Mouse (Mus musculus) gastrocnemius, postnatal 25 days (tissue): ENCODE measurements at regions not wholly inside any gene's neighbourhood (a gene's known extent, or its start where the extent isn't known, plus 50 kb on each side); places are given as distances from the start of the nearest gene placed in this dataset.

Source experiments
- DNase-seq: peaks from one replicate; pipeline ENCODE4 v3.0.0; 2022

- no peak for DNase-seq
Measured at GRCm38 (mm10) chr12:106186501-106186900, 176.5 kb downstream of the Vrk1 start.

DNA sequence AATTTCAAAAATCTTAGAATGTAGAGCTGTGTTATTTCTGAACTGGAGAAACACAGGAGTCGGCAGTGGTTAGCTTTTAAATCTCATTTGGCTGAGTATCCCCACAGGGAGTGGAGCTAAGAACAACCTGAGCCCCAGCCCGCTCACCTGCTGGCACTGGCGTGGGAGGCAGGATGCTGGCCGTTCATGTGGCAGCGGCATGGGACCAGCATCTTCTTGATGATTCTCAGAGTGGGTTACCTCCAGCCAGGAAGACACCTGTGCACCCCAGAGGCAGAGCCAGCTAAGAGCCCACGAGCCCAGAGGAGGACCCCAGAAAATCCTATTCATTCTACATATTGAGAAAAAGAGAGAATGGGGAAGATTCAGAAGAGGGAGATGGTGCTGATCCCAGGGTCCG, 181.7 kb downstream of the Vrk1 start:
- DNase-seq, result no peak

GRCm38 (mm10) chr12:106199302-106199701, 189.3 kb downstream of the Vrk1 start:
- DNase-seq, result no peak

GRCm38 (mm10) chr12:106203526-106203925, 193.5 kb downstream of the Vrk1 start:
- DNase-seq, result no peak

GRCm38 (mm10) chr12:106210959-106211358, 200.9 kb downstream of the Vrk1 start:
- DNase-seq, result no peak

DNA sequence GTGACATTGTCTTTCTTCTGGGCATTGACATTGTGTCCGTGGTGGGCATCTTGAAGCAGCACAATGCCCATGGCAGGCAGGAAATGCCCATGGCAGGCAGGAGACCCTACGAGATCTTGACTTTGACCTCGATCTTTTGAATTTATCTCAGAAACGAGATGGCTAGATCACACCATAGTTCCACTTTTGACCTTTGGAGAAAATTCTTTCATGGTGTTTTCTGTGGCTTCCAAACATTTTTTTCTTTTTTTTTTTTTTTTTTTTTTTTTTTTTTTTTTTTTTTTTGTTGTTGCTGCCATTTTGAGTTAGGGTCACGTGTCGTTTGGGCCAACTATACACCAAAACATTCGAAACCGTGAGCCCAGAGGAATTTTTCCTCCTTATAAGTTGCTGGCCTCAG, 201.5 kb downstream of the Vrk1 start:
- no peak for DNase-seq

GRCm38 (mm10) chr12:106212397-106212796, 202.4 kb downstream of the Vrk1 start:
- DNase-seq, result no peak

DNA sequence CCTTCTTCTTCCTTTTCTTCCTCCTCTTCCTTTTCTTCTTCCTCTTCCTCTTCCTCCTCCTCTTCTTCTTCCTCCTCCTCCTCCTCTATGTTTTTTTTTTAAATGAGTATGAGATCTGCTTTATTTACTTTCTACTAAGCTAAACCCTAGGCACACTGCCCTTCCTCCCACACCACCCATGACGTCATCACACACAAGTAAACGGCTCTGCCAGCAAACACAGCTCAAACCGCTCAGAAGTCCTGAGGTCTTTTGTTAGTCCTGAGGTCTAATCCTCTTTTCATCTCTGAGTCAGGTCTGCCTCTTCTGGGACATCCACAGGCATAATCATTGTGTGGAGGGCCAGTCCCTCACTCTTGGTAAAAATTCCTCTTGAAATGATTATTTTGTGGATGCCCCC, 210.0 kb downstream of the Vrk1 start:
- DNase-seq, result no peak

- no peak for DNase-seq
Measured at GRCm38 (mm10) chr12:106226276-106226675, 216.2 kb downstream of the Vrk1 start.

DNA sequence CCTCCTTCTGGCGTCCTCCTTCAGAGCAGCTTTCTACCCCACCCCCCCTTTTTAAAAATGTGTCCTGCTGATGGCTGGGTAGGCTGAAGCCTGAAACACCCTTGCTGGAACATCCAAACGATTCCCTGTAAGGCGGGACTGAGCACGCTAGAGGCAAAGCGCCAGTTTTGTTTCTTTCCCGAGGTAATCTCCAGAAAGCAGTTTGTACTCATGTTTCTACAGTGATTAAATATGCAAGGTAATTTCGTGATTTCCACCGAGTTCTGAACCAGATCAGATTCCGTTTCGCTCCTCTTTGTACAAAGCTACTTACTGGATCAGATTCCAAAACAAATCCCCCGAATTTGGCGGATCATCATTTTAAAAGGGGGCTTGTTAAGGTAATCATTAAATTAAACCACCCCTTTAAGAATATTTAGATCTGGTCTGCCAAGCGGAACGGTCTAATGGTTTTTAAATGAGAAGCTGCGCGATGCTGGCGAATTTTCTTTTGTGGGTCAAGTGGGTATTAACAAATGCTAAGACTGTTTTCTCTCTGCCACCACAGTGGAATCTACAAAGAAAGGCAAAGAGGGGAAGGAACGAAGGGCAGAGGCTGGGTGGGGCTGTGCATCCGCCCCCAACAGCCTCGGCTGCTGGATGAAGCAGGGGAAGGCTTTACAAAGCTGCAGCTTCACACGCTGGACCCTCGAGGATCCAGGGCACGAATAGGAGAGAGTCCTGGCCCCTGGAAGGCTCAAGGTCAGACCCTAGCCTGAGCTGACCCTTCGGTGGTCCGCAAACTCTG, 216.9 kb downstream of the Vrk1 start:
- DNase-seq, result no peak

DNA sequence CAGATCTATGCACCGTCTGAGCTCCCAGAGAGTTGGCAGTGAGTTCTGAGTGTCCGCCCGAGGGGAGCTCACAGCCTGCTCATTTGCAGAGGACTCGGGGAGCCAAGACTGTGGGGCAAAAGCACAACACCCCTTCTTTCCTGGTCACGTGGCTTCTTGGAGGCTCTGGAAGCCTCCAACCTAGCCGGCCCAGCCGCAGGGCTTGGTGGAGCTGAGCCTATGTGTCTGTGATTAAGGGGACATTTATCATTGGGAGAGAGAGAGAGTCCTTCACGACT, 217.5 kb downstream of the Vrk1 start:
- DNase-seq, result no peak

DNA sequence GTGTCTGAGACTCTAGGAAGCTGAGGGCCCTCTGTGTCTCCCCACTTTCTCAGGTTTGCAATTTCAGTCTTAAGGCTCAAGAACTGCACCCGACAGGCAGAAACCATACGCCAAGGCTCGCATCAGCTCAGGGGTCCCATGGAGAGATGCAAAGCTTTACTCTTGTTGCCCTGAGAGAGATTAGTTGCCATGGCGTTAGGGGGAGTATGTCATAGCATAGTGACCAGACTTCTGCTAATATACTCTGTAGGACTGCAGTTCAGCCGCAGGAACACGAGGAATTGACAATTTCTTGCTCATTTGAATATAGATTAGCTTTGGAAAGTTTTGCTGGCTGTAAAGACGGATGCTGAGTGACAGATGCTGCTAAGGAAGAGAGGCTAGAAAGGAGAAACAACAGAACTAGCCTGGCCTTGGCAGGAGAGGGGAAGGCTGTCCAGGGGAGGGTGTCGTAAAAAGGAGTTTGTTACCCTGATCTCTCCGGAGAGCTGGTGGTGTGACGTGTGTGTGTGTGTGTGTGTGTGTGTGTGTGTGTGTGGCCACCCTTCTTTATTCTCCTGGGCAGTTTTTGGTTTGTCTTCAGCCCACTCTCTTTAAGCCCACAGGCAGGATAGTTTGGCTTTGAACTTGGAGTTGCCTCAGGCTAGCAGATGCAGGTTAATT, 235.3 kb downstream of the Vrk1 start:
- DNase-seq, result no peak

- DNase-seq, result no peak
Measured at GRCm38 (mm10) chr12:106273591-106273990, 263.6 kb downstream of the Vrk1 start.

- no peak for DNase-seq
Measured at GRCm38 (mm10) chr12:106277886-106278285, 267.9 kb downstream of the Vrk1 start.

DNA sequence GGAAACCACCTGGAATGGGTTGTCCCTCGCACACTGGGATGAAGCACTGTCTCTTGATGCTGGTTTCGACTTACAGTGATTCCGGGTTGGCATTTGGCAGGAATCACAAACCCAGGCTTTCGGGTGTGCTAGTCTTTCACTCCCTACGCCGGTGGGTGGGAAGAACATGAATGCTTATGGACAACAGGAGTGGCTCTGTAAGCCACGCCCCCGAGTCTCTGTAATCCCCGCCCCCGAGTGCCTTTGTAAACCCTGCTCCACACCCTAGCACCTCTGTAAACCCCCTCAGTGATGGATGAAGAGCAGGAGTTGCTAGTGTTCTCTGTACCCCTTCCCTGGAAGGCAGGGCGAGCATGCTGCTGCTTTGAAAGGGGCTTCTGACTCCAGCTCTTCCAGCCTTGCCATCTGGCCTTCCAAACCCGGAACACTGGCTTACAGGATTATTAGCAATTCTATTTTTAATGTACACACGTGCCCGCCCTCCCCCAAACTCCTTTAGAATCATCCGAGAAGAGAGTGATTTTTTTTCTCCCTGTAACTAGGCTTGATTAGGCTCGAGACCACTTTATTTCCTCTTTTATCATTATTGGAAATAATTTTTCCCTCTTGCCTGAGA, 272.6 kb downstream of the Vrk1 start:
- no peak for DNase-seq

DNA sequence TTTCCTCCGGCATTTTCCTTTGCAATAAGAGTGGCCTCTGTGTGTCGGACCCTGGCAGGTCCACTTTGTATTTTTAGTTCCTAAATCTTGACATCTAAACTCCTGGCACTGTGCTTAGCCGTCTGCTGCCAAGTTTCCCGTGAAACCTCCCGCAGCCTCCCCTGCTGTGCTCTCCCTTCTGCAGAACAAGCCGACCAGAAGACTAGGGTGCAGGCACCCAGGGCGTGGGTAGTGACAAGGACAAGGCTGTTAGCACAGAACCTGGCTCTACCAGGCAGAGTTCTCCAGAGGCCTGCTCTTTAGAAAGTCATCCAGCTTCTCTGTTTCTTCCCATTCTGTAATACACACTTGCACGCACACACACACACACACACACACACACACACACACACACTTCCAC, 274.8 kb downstream of the Vrk1 start:
- DNase-seq, result no peak

- no peak for DNase-seq
Measured at GRCm38 (mm10) chr12:106288791-106289515, 278.9 kb downstream of the Vrk1 start.

- no peak for DNase-seq
Measured at GRCm38 (mm10) chr12:106291476-106292046, 281.5 kb downstream of the Vrk1 start.

DNA sequence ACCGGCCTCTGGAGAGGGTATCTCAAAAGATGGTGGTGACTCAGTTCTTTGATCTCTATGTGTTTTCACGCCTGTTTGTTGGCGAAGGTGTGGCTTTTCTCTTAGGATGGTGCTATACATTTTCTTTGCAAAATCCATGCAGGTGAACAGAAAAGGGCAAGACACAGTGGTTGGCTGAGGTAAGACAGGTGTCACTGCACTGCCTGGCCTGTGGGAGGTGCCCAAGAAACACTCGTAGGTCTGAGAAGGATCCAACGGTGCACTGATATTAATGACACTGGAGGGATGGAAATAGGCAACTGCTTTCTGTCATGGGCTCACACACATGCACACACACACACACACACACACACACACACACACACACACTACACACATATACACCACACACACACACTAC, 283.1 kb downstream of the Vrk1 start:
- DNase-seq, result no peak

DNA sequence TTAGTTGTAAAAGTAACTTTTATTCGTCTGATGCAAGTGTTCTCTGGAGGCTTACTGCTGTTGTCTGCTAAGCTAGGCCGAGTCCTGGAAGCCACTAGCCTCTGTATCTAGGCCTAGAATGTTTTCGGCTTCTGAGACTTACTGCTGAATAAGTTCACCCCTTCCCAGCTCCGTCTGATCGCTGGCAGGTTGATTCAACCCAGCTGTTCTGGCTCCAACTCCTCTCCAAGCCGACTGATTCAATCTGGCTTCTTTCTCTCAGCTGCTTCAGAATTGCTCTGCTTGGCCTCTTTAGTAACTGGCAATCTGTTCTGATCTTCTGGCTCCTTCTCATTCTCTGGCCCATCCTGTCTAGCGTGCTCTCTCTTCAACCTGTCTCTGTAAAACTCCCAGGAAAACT, 285.6 kb downstream of the Vrk1 start:
- DNase-seq, result no peak

DNA sequence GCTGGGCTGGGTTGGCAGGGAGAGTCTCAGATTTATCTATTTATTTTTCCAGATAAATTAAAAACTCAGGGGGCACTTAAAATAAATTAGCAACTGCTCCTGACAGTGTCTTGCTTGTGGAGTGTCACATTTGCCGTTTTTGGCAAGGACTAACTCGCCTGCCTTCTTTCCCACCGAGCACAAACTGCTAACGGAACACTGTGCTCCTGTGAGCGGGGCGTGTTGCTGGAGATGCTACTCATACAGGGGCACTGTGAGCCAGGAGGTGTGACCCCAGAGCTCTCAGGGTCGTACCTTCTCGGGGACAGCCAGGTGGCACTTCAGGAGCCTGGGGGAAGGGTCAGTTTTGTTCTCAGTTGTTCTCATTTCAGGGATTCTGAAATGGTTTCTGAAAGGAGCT, 292.6 kb downstream of the Vrk1 start:
- DNase-seq, result no peak

DNA sequence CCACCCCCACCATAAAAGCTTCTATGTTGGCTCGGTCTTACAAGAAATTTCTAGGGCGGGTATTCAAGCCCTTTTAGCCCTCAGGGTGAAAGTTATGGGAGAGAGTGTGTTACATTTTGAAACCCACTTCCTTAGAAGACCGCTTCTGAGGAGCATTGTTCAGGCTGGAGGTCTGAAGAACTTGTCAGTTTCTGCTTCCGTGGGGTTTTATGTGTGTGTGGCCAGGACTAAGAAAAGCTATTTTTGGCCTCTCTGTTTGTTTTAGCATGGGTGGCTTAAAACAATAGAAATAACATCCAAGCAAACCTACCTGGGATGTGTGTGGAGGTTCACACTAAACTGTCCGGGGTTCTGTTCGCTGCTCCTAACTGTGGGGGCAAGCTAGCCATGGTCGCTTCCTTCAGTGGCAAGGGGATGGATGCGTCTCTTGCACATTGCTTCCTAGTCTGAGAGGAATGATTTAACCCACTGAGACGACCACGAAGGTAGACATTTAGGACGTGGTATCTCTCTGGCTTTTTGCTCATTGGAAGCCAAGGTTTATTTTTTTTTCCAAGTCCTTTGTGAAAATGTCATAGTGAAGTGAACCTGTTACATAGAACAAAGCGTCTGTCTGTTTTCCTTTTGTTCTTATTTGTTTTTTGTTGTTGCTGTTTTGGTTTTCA, 298.4 kb downstream of the Vrk1 start:
- DNase-seq, result no peak
